Mouse (Mus musculus) lung, embryonic 16.5 days (tissue): Measurements from ENCODE around the gene Gm10447. TPM values are rescaled to one million over a fixed set of nuclear protein-coding genes. Genes with fewer than 3 reads are reported as not detected.

Experiments
- microRNA-seq: library from miRNA; unstranded; fragments of <30 nt; microRNA quantifications from one replicate; pipeline ENCODE4, GENCODE M21; 2016
- polyA plus RNA-seq: library from polyadenylated mRNA; unstranded; fragments of >200 nt; fragmentation: Nextera tagmentation; extraction: Ambion mirVana; gene quantifications from 2 replicates; pipeline ENCODE4 v1.2.1, GENCODE M21; 2015

The Gm10447 gene
- polyA plus RNA-seq, 1 experiment from 2014 or later = 0.06 TPM

Small RNA genes within 50 kb of the gene (microRNA-seq; reads per million reads assigned to microRNA genes)
- not detected for gene Mir6920

Other genes starting within 250 kb of the Gm10447 start
- 68.9 and 70.2 TPM in 2 replicates for gene Hspa4, start 156.7 kb downstream of the Gm10447 start, polyA plus RNA-seq
- 21.9 and 23.2 TPM in 2 replicates for gene Zcchc10, start 132.4 kb downstream of the Gm10447 start, polyA plus RNA-seq
- gene Aff4, start 106.3 kb downstream of the Gm10447 start, polyA plus RNA-seq = 24.1 and 30.9 TPM in 2 replicates
- 1.0 TPM in 1 of 2 replicates, not detected in the other for gene Leap2, start 33.9 kb downstream of the Gm10447 start, polyA plus RNA-seq
- gene Uqcrq, start 26.3 kb downstream of the Gm10447 start, polyA plus RNA-seq = 479 and 495 TPM in 2 replicates
- gene Gdf9, start 26.1 kb downstream of the Gm10447 start, polyA plus RNA-seq = 1.4 and 2.1 TPM in 2 replicates
- gene Shroom1, start 95 bp upstream of the Gm10447 start, polyA plus RNA-seq = 1.9 and 2.8 TPM in 2 replicates
- gene Gm9837, start 13.4 kb upstream of the Gm10447 start, polyA plus RNA-seq = not detected in 2 replicates
- not detected in 2 replicates for gene Gm9945, start 23.1 kb upstream of the Gm10447 start, polyA plus RNA-seq
- gene Sowaha, start 23.2 kb upstream of the Gm10447 start, polyA plus RNA-seq = 0.13 and 0.25 TPM in 2 replicates
- gene Sept8, start 62.1 kb upstream of the Gm10447 start, polyA plus RNA-seq = 23.6 and 27.1 TPM in 2 replicates
- gene Kif3a, start 110.3 kb upstream of the Gm10447 start, polyA plus RNA-seq = 65.9 and 68.8 TPM in 2 replicates
- gene Il4, start 161.6 kb upstream of the Gm10447 start, polyA plus RNA-seq = 1.0 and 1.4 TPM in 2 replicates
- not detected in 2 replicates for gene Il13, start 177.6 kb upstream of the Gm10447 start, polyA plus RNA-seq